9 mouse cellular contexts compared by ENCODE assay signal in the genomic region with DNA sequence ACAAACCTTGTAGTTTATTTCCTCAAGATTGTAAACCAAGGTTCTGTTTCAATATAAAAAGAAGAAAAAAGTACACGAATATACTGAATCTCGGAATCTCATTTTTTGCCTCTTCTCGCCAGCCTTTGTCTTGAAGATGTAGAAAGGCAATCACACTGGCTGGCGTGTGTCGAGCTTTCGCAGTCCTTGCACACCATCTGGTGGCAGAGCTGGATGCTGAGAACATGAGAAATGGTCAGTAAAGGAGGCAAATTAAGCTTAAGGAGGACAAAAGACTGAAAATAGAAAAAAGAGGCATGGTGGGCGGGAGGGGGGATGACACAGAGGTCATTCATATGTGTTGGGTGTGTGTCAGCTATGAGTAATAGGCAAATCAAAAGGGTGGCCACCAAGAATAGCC. TPM values are rescaled to one million over a fixed set of nuclear protein-coding genes. Genes with fewer than 3 reads are reported as not detected.
DNase-seq lines count a peak whose midpoint lies in the region; ATAC-seq and TF ChIP-seq lines count a peak whose summit lies in the region.
"Had no signal": no experiment of that assay in that cellular context is flagged by ENCODE, and none has a peak within 500 bp of the region (broad histone marks: within the 10 kb centered on the region; RNA-seq: fewer than 3 reads in every experiment).

No protein-coding gene starts in this region.

- no peak overlapping the region for H3K9ac ChIP-seq in heart, postnatal 0 days (replicated peaks; ENCODE audit: low read depth, low read length)
- H3K9ac ChIP-seq in forebrain, embryonic 13.5 days: no peak overlapping the region
- no peak overlapping the region for H3K9ac ChIP-seq in hindbrain, postnatal 0 days (replicated peaks; ENCODE audit: low read length)
- H3K9ac ChIP-seq in neural tube, embryonic 13.5 days: no peak overlapping the region
- H3K9ac ChIP-seq: limb, embryonic 12.5 days had no signal

- intact Hi-C loops in left cerebral cortex, postnatal 14 days (cut with DNase I): loop anchor here (1.0 kb wide), 1 partner anchor 916 kb away; no protein-coding TSS in a partner anchor

- no peak for TF ChIP-seq POLR2A in brain, embryonic 14.5 days (IDR thresholded peaks at IDR 0.05; ENCODE audit: borderline replicate concordance, extremely low read depth, insufficient read depth, insufficient read length, poor library complexity, severe bottlenecking)

- WGBS in heart, postnatal 0 days: 61% methylated on average over 7 of the region's 7 CpGs
- 52% methylated on average over 7 of the region's 7 CpGs for WGBS in forebrain, embryonic 13.5 days
- WGBS in hindbrain, postnatal 0 days: 26% methylated on average over 7 of the region's 7 CpGs
- 70% methylated on average over 7 of the region's 7 CpGs for WGBS in neural tube, embryonic 13.5 days

- H3K36me3 ChIP-seq in heart, postnatal 0 days (replicated peaks; ENCODE audit: control insufficient read depth, insufficient read depth, low read length): no peaks in the 10 kb centered on the region
- H3K36me3 ChIP-seq in forebrain, embryonic 13.5 days (ENCODE audit: poor library complexity, severe bottlenecking): no peaks in the 10 kb centered on the region
- H3K36me3 ChIP-seq in hindbrain, postnatal 0 days (ENCODE audit: insufficient read depth, low read length): no peaks in the 10 kb centered on the region
- H3K36me3 ChIP-seq in neural tube, embryonic 13.5 days: no peaks in the 10 kb centered on the region
- H3K36me3 ChIP-seq: limb, embryonic 12.5 days had no signal

- peak; percentile 41 for DNase-seq in heart, postnatal 0 days (ENCODE audit: low spot score)
- DNase-seq in heart, adult 8-10 months (ENCODE audit: low spot score): no peak
- peak; percentile 94 for DNase-seq in brain, embryonic 14.5 days (ENCODE audit: low read depth)
- DNase-seq in hindbrain, postnatal 0 days (ENCODE audit: low spot score): peak; percentile 92
- DNase-seq in left cerebral cortex, postnatal 14 days (ENCODE audit: low spot score in 2 of 2): peak; percentile 82 to 86

- H3K4me1 ChIP-seq in heart, postnatal 0 days (ENCODE audit: control insufficient read depth, insufficient read depth): no peaks in the 10 kb centered on the region; the same call in 1 of the 2 replicates
- H3K4me1 ChIP-seq in forebrain, embryonic 13.5 days: no peaks in the 10 kb centered on the region
- no peaks in the 10 kb centered on the region for H3K4me1 ChIP-seq in hindbrain, postnatal 0 days (ENCODE audit: insufficient read depth, low read length)
- no peaks in the 10 kb centered on the region for H3K4me1 ChIP-seq in neural tube, embryonic 13.5 days (replicated peaks)
- H3K4me1 ChIP-seq: limb, embryonic 12.5 days had no signal

- no peaks in the 10 kb centered on the region for H3K9me3 ChIP-seq in heart, postnatal 0 days (replicated peaks; ENCODE audit: control insufficient read depth, low read length)
- H3K9me3 ChIP-seq in forebrain, embryonic 13.5 days (replicated peaks): no peaks in the 10 kb centered on the region
- H3K9me3 ChIP-seq in hindbrain, postnatal 0 days (ENCODE audit: low read length): no peaks in the 10 kb centered on the region
- H3K9me3 ChIP-seq in neural tube, embryonic 13.5 days: no peaks in the 10 kb centered on the region
- H3K9me3 ChIP-seq: limb, embryonic 12.5 days had no signal

- ATAC-seq in heart, postnatal 0 days (ENCODE audit: insufficient read depth, low read depth): no peak
- ATAC-seq in forebrain, embryonic 13.5 days: peak; percentile 90
- peak; percentile 89 for ATAC-seq in hindbrain, postnatal 0 days
- peak; percentile 86 for ATAC-seq in neural tube, embryonic 13.5 days (ENCODE audit: low read depth)
- no peak for ATAC-seq in granulocyte monocyte progenitor cell, adult 5-6 weeks (replicated peaks; ENCODE audit: poor library complexity, severe bottlenecking)

- H3K27ac ChIP-seq in heart, postnatal 0 days (ENCODE audit: low read depth): no peak overlapping the region
- no peak overlapping the region for H3K27ac ChIP-seq in forebrain, embryonic 13.5 days
- no peak overlapping the region for H3K27ac ChIP-seq in hindbrain, postnatal 0 days
- H3K27ac ChIP-seq in neural tube, embryonic 13.5 days (replicated peaks): no peak overlapping the region
- H3K27ac ChIP-seq: limb, embryonic 12.5 days had no signal

- TF ChIP-seq EP300 in heart, postnatal 0 days (IDR thresholded peaks at IDR 0.05; ENCODE audit: low read depth): no peak

- H3K4me3 ChIP-seq in heart, postnatal 0 days (ENCODE audit: low read depth, low read length): no peak overlapping the region
- no peak overlapping the region for H3K4me3 ChIP-seq in forebrain, embryonic 13.5 days
- H3K4me3 ChIP-seq in hindbrain, postnatal 0 days (ENCODE audit: low read length): no peak overlapping the region
- H3K4me3 ChIP-seq in neural tube, embryonic 13.5 days: no peak overlapping the region
- H3K4me3 ChIP-seq: limb, embryonic 12.5 days had no signal

- no peaks in the 10 kb centered on the region for H3K27me3 ChIP-seq in heart, postnatal 0 days (ENCODE audit: control insufficient read depth, insufficient read depth, low read length)
- H3K27me3 ChIP-seq in forebrain, embryonic 13.5 days: no peaks in the 10 kb centered on the region
- H3K27me3 ChIP-seq in hindbrain, postnatal 0 days (ENCODE audit: insufficient read depth, low read length): no peaks in the 10 kb centered on the region
- no peaks in the 10 kb centered on the region for H3K27me3 ChIP-seq in neural tube, embryonic 13.5 days
- H3K27me3 ChIP-seq: limb, embryonic 12.5 days had no signal

- TF ChIP-seq CTCF in heart, postnatal 0 days (IDR thresholded peaks at IDR 0.05; ENCODE audit: low read depth): peak; percentile 81
- peak; percentile 88 for TF ChIP-seq CTCF in brain, embryonic 14.5 days (IDR thresholded peaks at IDR 0.05; ENCODE audit: borderline replicate concordance, extremely low read depth, insufficient read depth, insufficient read length)
- peak; percentile 94 for TF ChIP-seq CTCF in hindbrain, postnatal 0 days (IDR thresholded peaks at IDR 0.05; ENCODE audit: low read depth)

- no peak overlapping the region for H3K4me2 ChIP-seq in heart, postnatal 0 days (ENCODE audit: low read depth, low read length)
- H3K4me2 ChIP-seq in forebrain, embryonic 13.5 days: no peak overlapping the region
- H3K4me2 ChIP-seq in hindbrain, postnatal 0 days (ENCODE audit: low read depth, low read length): no peak overlapping the region
- H3K4me2 ChIP-seq in neural tube, embryonic 13.5 days: no peak overlapping the region
- H3K4me2 ChIP-seq: limb, embryonic 12.5 days had no signal

RNA-seq across cellular contexts. Expression of a gene that starts 31.6 kb away (rescaled TPM):
- 0.77 TPM in 1 of 2 replicates, not detected in the other for total RNA-seq in heart, postnatal 0 days (2014; rRNA removed; ENCODE audit: low replicate concordance)
- polyA plus RNA-seq in heart, postnatal 0 days (2015; fragmentation: Nextera tagmentation; extraction: Ambion mirVana): 0.60 and 0.94 TPM in 2 replicates
- total RNA-seq in heart, adult 8-10 months (2022): under 1 TPM; 0.20 to 0.41 (median 0.28) TPM
- polyA plus RNA-seq in brain, embryonic 14.5 days (2012; rRNA removed): 1.4 and 1.8 TPM in 2 replicates
- 0.28 TPM in 1 of 2 replicates, not detected in the other for polyA plus RNA-seq in forebrain, embryonic 13.5 days (2015; fragmentation: Nextera tagmentation; extraction: Ambion mirVana)
- total RNA-seq in hindbrain, postnatal 0 days (2014; rRNA removed): 1.1 and 2.0 TPM in 2 replicates
- 0.15 and 0.16 TPM in 2 replicates for polyA plus RNA-seq in hindbrain, postnatal 0 days (2015; fragmentation: Nextera tagmentation; extraction: Ambion mirVana)
- total RNA-seq in left cerebral cortex, postnatal 14 days (2021): 1 to 10 TPM; 1.7 to 2.7 TPM
- not detected in 2 replicates for polyA plus RNA-seq in neural tube, embryonic 13.5 days (2015; fragmentation: Nextera tagmentation; extraction: Ambion mirVana)
- 8.8 and 11.3 TPM in 2 replicates for total RNA-seq in granulocyte monocyte progenitor cell, adult 5-6 weeks (2014; fragmentation: Nextera tagmentation)
- 1.9 and 2.3 TPM in 2 replicates for total RNA-seq in granulocyte monocyte progenitor cell, adult 5-6 weeks (2017)

Comparison
In these comparisons a context has a peak if more than half of its experiments do, and no peak if none do; other contexts are left out.
1. ATAC-seq: peak in forebrain, embryonic 13.5 days (single experiment), hindbrain, postnatal 0 days (single experiment) and neural tube, embryonic 13.5 days (single experiment); none in heart, postnatal 0 days (single experiment) and granulocyte monocyte progenitor cell, adult 5-6 weeks (single experiment).
2. Peak in every context shown above with its lines, with median percentiles within 50 percentile points of each other: CTCF ChIP-seq.